Mouse (Mus musculus): Measurements from ENCODE around the gene Aqp3. TPM values are rescaled to one million over a fixed set of nuclear protein-coding genes. Genes with fewer than 3 reads are reported as not detected.
"Not testable (repeated sequence)": the region's sequence is repeated elsewhere in the genome, so short reads cannot be mapped to it uniquely, and the experiment has no call there.

Gene Aqp3
- polyA plus RNA-seq, 1 experiment, result 0.05 TPM

DNA sequence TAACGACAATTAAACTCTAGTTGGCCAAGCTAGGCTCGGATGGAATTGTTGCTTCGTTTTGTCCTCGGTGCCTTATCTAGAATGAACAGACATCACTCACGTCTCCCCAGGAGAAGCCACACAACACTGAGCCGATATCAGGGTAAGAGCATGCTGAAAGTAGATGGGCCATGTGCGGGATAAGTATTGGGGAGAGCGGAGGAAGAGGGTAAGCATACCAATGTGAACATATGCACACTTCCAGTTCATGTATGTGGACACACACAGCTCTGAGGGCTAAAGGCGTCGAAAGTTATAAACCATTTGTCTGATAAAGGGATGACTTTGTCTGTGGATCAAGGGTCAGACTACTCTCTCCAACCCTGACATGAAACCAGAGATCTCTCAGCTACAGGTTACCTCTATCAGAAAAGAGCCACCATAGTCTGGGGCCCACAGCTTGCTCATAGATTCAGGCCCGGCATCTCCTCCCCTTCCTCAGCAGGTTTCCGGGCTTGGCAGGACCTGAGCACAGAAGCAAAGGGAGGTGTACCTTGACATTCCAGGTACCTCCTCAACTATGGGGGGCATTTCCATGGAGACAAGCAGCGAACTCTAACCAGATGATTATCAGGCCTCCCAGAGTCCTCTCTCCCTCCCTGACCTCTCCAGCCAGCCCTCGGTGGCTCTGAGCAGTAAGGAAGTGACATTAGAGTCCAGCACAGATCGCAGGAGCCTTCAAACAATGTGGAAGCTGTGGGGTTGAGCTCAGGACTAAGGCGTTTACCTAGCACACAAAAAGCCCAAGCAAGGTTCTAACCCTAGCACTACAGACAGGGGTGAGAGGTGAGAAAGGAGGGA is 10.3 kb downstream of the Aqp3 start:
- Histone ChIP-seq H3K27me3 (ENCODE audit: control insufficient read depth, insufficient read depth, low read length) (no peaks in the 10 kb centered on the region), H3K4me1 (ENCODE audit: control insufficient read depth, insufficient read depth, low read length) (no peaks in the 10 kb centered on the region), H3K4me3 (replicated peaks; ENCODE audit: insufficient read depth, low read depth, low read length) (no peak overlapping the region), H3K27ac (ENCODE audit: insufficient read depth, low read length) (no peak overlapping the region)
- no peak for DNase-seq
- WGBS, result 89% methylated on average over 16 of the region's 16 CpGs
- no peak for TF ChIP-seq CTCF (IDR thresholded peaks at IDR 0.05; ENCODE audit: borderline replicate concordance, insufficient read depth, low read depth, low read length)
- TF ChIP-seq POLR2A (IDR thresholded peaks at IDR 0.05; ENCODE audit: borderline replicate concordance, insufficient read depth, low read length), result no peak

GRCm38 (mm10) chr4:41086947-41087346 is 11.0 kb downstream of the Aqp3 start:
- WGBS, result 72% methylated on average over 9 of the region's 9 CpGs

GRCm38 (mm10) chr4:41084819-41085218 is 13.2 kb downstream of the Aqp3 start:
- TF ChIP-seq POLR2A (IDR thresholded peaks at IDR 0.05; ENCODE audit: borderline replicate concordance, insufficient read depth, low read length) (no peak), CTCF (IDR thresholded peaks at IDR 0.05; ENCODE audit: borderline replicate concordance, insufficient read depth, low read depth, low read length) (no peak)
- no peaks in the 10 kb centered on the region for H3K4me1 ChIP-seq (ENCODE audit: control insufficient read depth, insufficient read depth, low read length)
- no peak overlapping the region for H3K27ac ChIP-seq (ENCODE audit: insufficient read depth, low read length)
- WGBS, result 76% methylated on average over 4 of the region's 4 CpGs
- no peaks in the 10 kb centered on the region for H3K27me3 ChIP-seq (ENCODE audit: control insufficient read depth, insufficient read depth, low read length)
- no peak overlapping the region for H3K4me3 ChIP-seq (replicated peaks; ENCODE audit: insufficient read depth, low read depth, low read length)
- DNase-seq, result no peak

More at GRCm38 (mm10) chr4:41086947-41087346, 11.0 kb downstream of the Aqp3 start:
- Histone ChIP-seq H3K27ac (ENCODE audit: insufficient read depth, low read length) (no peak overlapping the region), H3K27me3 (ENCODE audit: control insufficient read depth, insufficient read depth, low read length) (no peaks in the 10 kb centered on the region), H3K4me3 (replicated peaks; ENCODE audit: insufficient read depth, low read depth, low read length) (no peak overlapping the region), H3K4me1 (ENCODE audit: control insufficient read depth, insufficient read depth, low read length) (no peaks in the 10 kb centered on the region)
- TF ChIP-seq POLR2A (IDR thresholded peaks at IDR 0.05; ENCODE audit: borderline replicate concordance, insufficient read depth, low read length) (no peak), CTCF (IDR thresholded peaks at IDR 0.05; ENCODE audit: borderline replicate concordance, insufficient read depth, low read depth, low read length) (no peak)
- no peak for DNase-seq

- 73% methylated on average over 4 of the region's 4 CpGs for WGBS
- H3K27ac ChIP-seq (ENCODE audit: insufficient read depth, low read length); H3K27me3 ChIP-seq (ENCODE audit: control insufficient read depth, insufficient read depth, low read length); H3K4me1 ChIP-seq (ENCODE audit: control insufficient read depth, insufficient read depth, low read length); DNase-seq; H3K4me3 ChIP-seq (replicated peaks; ENCODE audit: insufficient read depth, low read depth, low read length): not testable (repeated sequence)
Measured at GRCm38 (mm10) chr4:41082803-41083202, 15.2 kb downstream of the Aqp3 start.

DNA sequence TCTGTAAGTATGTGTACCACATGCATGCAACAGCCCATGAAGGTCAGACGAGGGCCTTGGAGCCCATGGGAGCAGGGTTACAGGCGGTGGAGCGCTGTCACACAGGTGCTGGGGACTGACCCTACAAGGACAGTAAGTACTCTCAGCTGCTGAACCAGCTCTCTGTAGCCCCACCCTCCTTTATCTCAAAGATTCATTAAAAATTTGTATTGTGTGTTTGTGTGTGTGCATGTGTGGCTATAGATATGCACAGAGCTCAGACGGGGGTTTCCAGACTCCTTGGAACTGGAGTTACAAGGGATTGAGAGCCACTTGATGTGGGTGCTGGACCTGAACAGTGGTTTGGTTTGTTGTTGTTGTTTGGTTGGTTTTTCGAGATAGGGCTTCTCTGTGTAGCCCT is 16.2 kb downstream of the Aqp3 start:
- no peak for TF ChIP-seq POLR2A (IDR thresholded peaks at IDR 0.05; ENCODE audit: borderline replicate concordance, insufficient read depth, low read length)
- no peak for TF ChIP-seq CTCF (IDR thresholded peaks at IDR 0.05; ENCODE audit: borderline replicate concordance, insufficient read depth, low read depth, low read length)
- Histone ChIP-seq H3K4me1 (ENCODE audit: control insufficient read depth, insufficient read depth, low read length) (no peaks in the 10 kb centered on the region), H3K27ac (ENCODE audit: insufficient read depth, low read length) (no peak overlapping the region), H3K27me3 (ENCODE audit: control insufficient read depth, insufficient read depth, low read length) (no peaks in the 10 kb centered on the region), H3K4me3 (replicated peaks; ENCODE audit: insufficient read depth, low read depth, low read length) (no peak overlapping the region)
- no peak for DNase-seq
- 79% methylated on average over 5 of the region's 5 CpGs for WGBS

- no peaks in the 10 kb centered on the region for H3K4me1 ChIP-seq (ENCODE audit: control insufficient read depth, insufficient read depth, low read length)
- H3K4me3 ChIP-seq (replicated peaks; ENCODE audit: insufficient read depth, low read depth, low read length), result no peak overlapping the region
- DNase-seq, result no peak
- TF ChIP-seq CTCF (IDR thresholded peaks at IDR 0.05; ENCODE audit: borderline replicate concordance, insufficient read depth, low read depth, low read length), result no peak
- no peak for TF ChIP-seq POLR2A (IDR thresholded peaks at IDR 0.05; ENCODE audit: borderline replicate concordance, insufficient read depth, low read length)
- WGBS, result 79% methylated on average over 6 of the region's 6 CpGs
- no peak overlapping the region for H3K27ac ChIP-seq (ENCODE audit: insufficient read depth, low read length)
- no peaks in the 10 kb centered on the region for H3K27me3 ChIP-seq (ENCODE audit: control insufficient read depth, insufficient read depth, low read length)
Measured at GRCm38 (mm10) chr4:41078726-41079125, 19.3 kb downstream of the Aqp3 start.

DNA sequence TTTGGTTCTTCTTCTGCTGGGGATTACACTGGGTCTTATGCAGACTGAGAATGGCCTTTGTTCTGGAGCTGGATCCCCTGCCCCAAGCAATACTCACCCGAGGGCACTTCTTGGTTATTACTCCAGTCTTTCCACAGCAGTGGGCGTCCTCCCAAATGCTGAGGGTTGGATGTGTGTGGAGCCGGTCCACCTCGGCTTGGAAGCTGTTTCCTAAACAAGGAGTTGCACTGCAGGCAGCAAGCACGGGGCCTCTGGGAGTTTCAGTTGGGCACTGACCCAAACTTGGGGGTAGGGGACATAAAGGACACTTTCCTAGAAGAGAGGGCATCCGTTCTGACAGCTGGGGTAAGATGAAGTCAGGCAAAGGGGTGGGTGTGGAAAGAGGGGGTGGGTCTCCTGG is 23.5 kb downstream of the Aqp3 start:
- Histone ChIP-seq H3K4me3 (replicated peaks; ENCODE audit: insufficient read depth, low read depth, low read length) (no peak overlapping the region), H3K27me3 (ENCODE audit: control insufficient read depth, insufficient read depth, low read length) (no peaks in the 10 kb centered on the region), H3K27ac (ENCODE audit: insufficient read depth, low read length) (no peak overlapping the region), H3K4me1 (ENCODE audit: control insufficient read depth, insufficient read depth, low read length) (no peaks in the 10 kb centered on the region)
- TF ChIP-seq CTCF (IDR thresholded peaks at IDR 0.05; ENCODE audit: borderline replicate concordance, insufficient read depth, low read depth, low read length) (no peak), POLR2A (IDR thresholded peaks at IDR 0.05; ENCODE audit: borderline replicate concordance, insufficient read depth, low read length) (no peak)
- DNase-seq, result no peak
- WGBS, result 41% methylated on average over 6 of the region's 6 CpGs

DNA sequence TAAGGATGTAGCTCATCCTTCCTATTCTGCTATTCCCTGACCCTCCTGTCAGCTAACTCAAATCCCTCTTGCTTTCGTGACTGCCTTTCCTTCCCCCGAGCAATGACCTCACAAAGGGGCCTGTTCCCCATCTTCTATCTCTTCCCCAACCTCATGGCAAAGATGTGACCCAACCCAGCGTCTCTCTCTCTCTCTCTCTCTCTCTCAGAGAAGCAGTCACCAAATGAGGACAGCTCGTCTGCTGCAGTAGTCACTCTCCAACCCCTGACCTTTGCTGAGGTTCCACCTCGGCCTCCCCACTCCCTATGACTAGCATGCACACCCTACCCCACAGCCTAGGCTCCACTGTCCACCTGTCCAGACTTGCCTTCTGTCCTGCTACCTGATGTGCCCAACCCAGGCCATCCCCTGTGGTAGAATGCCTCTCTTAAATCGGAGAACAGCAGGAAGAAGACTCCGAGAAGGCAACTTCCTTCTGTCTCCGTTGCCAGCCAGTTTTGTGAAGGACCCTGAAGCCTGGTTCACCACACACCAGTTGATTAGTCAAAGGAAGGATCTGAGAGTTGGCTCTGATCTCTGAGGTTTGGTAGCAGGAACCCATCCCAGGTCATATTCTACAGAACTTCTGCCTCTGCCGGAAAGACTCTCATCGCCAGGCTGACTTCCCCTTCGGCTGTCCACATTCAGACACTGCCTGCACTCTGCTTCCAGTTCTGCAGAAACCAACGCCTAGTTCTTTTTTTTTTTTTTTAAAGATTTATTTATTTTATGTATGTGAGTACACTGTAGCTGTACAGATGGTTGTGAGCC is 24.8 kb downstream of the Aqp3 start:
- WGBS, result 90% methylated on average over 12 of the region's 12 CpGs
- Histone ChIP-seq H3K27ac (ENCODE audit: insufficient read depth, low read length) (no peak overlapping the region), H3K27me3 (ENCODE audit: control insufficient read depth, insufficient read depth, low read length) (no peaks in the 10 kb centered on the region), H3K4me1 (ENCODE audit: control insufficient read depth, insufficient read depth, low read length) (no peaks in the 10 kb centered on the region), H3K4me3 (replicated peaks; ENCODE audit: insufficient read depth, low read depth, low read length) (no peak overlapping the region)
- DNase-seq, result no peak
- no peak for TF ChIP-seq CTCF (IDR thresholded peaks at IDR 0.05; ENCODE audit: borderline replicate concordance, insufficient read depth, low read depth, low read length)
- no peak for TF ChIP-seq POLR2A (IDR thresholded peaks at IDR 0.05; ENCODE audit: borderline replicate concordance, insufficient read depth, low read length)

Measured in cerebellum, adult 2 months (tissue).